Mouse (Mus musculus): ENCODE measurements at regions not wholly inside any gene's neighbourhood (a gene's known extent, or its start where the extent isn't known, plus 50 kb on each side); places are given as distances from the start of the nearest gene placed in this dataset.

- no peak for DNase-seq
These were observed 98.8 kb upstream of the Vash1 start for GRCm38 (mm10) chr12:86579716-86580115.

GRCm38 (mm10) chr12:86580132-86580718, 98.3 kb upstream of the Vash1 start:
- no peak for DNase-seq

- no peak for DNase-seq
These were observed 96.4 kb upstream of the Vash1 start for GRCm38 (mm10) chr12:86582076-86582475.

GRCm38 (mm10) chr12:86588010-86588409, 90.5 kb upstream of the Vash1 start:
- DNase-seq: no peak

- no peak for DNase-seq
These were observed 86.0 kb upstream of the Vash1 start for GRCm38 (mm10) chr12:86592509-86592908.

- no peak for DNase-seq
These were observed 83.9 kb upstream of the Vash1 start for GRCm38 (mm10) chr12:86594647-86595046.

GRCm38 (mm10) chr12:86600041-86600440, 78.5 kb upstream of the Vash1 start:
- DNase-seq: no peak

GRCm38 (mm10) chr12:86603521-86603920, 75.0 kb upstream of the Vash1 start:
- DNase-seq: no peak

- DNase-seq: no peak
These were observed 66.0 kb upstream of the Vash1 start for GRCm38 (mm10) chr12:86612431-86613040.

GRCm38 (mm10) chr12:86614156-86614555, 64.3 kb upstream of the Vash1 start:
- DNase-seq: peak; percentile 20

GRCm38 (mm10) chr12:86616327-86616726, 62.2 kb upstream of the Vash1 start:
- DNase-seq: no peak

GRCm38 (mm10) chr12:86624195-86624594, 54.3 kb upstream of the Vash1 start:
- DNase-seq: no peak

- DNase-seq: no peak
These were observed 51.8 kb upstream of the Vash1 start for GRCm38 (mm10) chr12:86626684-86627083.

- no peak for DNase-seq
These were observed 50.3 kb upstream of the Vash1 start for GRCm38 (mm10) chr12:86628050-86628782.
